Mouse (Mus musculus): ENCODE data around the gene Tuft1.
"Not testable (repeated sequence)": the region's sequence is repeated elsewhere in the genome, so short reads cannot be mapped to it uniquely, and the experiment has no call there.

- not testable (repeated sequence) for TF ChIP-seq CTCF (IDR thresholded peaks at IDR 0.05; ENCODE audit: borderline replicate concordance, insufficient read depth, low read length); POLR2A (IDR thresholded peaks at IDR 0.05; ENCODE audit: low read depth, low read length)
These were observed 576 bp downstream of the Tuft1 start for GRCm38 (mm10) chr3:94657852-94658739.

Data from embryonic fibroblast, embryonic 13.5 days (primary cell).